Mouse (Mus musculus): ENCODE results near the gene Gm11099. TPM values are rescaled to one million over a fixed set of nuclear protein-coding genes. Genes with fewer than 3 reads are reported as not detected.
A peak's percentile ranks its signal among the peaks of the same experiment; 100 is the strongest.

Gene Gm11099
- not detected in 2 replicates for total RNA-seq (2021)
- long read RNA-seq, experiment 1, result 0 reads
- long read RNA-seq, experiment 2, result 0 reads

GRCm38 (mm10) chr2:58859134-58859533 lies at the start of gene Gm11099:
Gene Gm11099, plus strand, starts transcription at chr2:58859434.
- no peak for DNase-seq

DNA sequence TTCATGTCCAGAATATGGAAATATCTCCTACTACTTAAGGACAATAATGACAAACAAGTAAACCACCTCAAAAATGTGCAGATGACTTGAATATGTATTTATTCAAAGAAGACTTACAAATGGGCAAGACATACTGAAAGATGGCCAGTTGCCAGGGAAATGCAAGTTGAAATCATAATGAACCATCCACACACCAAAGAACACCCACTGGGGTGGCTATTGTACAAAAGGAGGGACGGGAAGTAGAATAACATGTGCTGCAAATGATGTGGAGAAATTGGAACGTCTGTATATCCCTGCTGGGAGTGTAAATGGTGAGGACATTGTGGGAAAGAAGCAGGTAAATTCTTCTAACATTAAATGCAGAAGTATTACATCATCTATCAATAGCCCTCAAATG lies 46.3 kb upstream of the Gm11099 start:
- DNase-seq, result no peak

DNA sequence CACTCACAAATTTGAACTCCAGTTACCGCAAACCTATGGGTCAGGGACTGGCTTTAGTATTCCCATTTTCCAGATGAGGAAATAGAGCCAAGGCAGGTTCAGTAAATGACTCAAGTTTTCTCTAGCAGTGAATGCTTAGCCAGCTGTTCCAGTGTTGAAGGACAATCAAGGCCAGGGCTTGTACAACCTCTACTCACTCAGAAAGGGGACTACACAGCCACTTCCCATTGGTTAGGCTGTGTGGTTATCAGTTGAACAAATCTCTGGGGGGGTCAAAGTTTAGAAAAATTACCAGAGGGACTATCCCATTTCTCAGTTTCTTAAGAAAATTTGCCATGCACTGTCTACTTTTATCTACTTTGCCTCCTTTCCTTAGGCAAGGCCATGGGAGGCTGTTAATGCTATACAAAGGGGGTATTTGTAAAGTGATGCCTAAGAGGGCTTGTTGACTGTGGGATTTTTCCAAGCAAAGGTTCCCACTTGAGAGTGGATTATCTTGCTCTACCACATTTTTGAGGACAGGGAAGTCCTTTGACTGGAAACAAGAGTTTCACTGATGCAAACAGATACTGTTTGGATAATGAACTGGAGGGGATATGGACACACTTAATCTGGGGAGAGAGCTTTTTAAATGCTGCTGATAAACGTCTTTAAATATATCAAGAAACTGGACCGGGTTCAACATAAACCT lies 30.2 kb upstream of the Gm11099 start:
- DNase-seq, result no peak

GRCm38 (mm10) chr2:58829981-58830742 lies 29.1 kb upstream of the Gm11099 start:
- peak; percentile 36 for DNase-seq

- DNase-seq, result no peak
Observed at GRCm38 (mm10) chr2:58832253-58832980, 26.8 kb upstream of the Gm11099 start.

DNA sequence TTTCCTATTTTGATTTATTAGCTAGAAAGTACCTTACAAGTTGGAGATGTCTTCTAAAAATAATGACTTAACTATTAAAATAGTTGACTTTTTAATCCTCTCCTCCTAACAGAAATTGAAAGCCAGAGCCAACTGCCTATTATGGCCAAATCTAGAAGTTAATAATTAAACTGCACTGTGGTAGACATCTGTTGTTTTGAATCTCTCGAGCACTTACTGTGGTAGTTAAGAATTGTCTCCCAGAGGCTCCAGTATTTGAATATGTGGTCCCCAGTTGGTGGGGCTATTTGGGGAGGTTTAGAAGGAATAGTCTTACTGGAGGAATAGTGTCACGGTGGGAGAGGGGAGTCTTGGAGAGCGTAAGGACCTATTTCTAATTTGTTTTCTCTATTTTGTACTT lies 18.2 kb upstream of the Gm11099 start:
- DNase-seq, result no peak

GRCm38 (mm10) chr2:58842443-58842842 lies 16.8 kb upstream of the Gm11099 start:
- DNase-seq, result no peak

DNA sequence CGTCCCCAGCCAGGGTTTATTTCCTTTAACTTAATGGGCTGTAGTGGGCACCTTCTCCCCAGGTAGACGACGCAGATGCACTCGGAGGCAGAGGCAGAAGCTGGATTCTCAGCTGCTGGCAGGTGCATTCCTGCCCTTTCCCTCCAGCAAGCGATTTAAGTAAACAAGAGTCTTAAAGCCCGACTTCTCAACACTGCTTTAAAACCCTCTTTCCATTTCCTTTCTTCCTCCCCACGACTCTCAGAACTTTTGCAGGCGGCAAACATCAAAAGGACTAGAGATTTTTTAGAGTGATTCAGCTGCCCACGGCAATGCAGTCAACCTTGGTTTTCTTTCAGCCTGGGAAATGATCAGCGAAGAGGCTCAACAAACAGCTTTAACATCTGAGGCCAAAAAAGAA lies 14.7 kb upstream of the Gm11099 start:
- DNase-seq, result peak; percentile 52

GRCm38 (mm10) chr2:58879876-58880275 lies 20.6 kb downstream of the Gm11099 start:
- no peak for DNase-seq

- no peak for DNase-seq
Observed at GRCm38 (mm10) chr2:58905057-58905456, 45.8 kb downstream of the Gm11099 start.

- DNase-seq, result peak; percentile 5
Observed at GRCm38 (mm10) chr2:58906814-58907516, 47.7 kb downstream of the Gm11099 start.

DNA sequence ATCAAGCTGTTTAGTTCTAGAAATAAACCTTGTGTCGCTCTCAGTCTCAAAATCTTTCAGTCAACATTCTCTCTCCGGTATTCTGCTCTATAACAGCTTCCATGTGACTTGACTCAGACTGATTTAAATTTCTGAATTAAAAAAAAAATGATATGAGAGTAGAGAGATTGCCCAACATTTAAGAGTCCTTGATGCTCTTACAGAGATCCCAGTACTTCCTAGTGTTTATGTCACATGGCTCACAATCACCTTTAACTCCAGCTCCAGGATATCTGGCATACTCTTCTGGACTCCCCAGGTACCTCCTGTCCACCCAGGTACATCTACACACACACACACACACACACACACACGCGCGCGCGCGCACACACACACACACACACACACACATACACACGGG lies 53.1 kb downstream of the Gm11099 start:
- no peak for DNase-seq

DNA sequence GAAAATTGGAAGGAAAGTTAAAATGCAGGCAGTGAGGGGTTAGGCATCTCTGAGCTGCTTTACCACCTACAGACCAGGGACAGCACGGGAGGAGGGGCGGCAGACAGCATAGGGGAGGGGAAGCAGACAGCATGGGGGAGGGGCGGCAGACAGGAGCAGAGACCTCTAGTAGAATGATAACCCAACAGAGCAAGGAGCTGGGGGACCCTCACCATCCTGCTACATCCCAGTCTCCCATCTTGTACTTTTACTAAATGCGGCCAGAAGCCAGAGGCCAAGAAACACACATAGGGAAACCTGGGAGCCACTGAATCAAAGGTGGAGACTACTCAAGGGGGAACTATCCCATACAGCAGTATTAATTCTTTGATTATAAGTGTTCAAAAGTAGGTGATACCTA lies 59.1 kb downstream of the Gm11099 start:
- DNase-seq, result no peak

- DNase-seq, result no peak
Observed at GRCm38 (mm10) chr2:58925551-58925950, 66.3 kb downstream of the Gm11099 start.

- no peak for DNase-seq
Observed at GRCm38 (mm10) chr2:58941361-58941760, 82.1 kb downstream of the Gm11099 start.

DNA sequence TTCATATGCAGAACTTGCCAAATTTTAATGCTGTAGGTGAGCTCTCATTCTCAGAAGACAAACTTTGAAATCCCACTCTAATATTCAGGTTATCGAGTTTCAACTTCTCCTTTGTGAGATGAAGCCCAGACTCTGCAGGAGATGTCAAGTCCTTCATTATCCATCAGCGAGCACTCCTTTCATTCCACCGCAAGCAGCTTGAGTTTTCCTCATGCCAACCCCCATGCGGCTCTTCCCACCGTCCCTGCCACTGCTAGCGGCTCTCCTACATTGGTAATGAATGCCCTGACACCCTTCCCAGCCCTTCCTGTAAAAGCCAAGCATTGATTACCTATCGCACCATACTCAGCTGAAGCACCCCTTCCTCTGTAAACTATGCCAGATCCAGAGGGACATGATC lies 89.6 kb downstream of the Gm11099 start:
- no peak for DNase-seq

- no peak for DNase-seq
Observed at GRCm38 (mm10) chr2:58952101-58952500, 92.9 kb downstream of the Gm11099 start.

GRCm38 (mm10) chr2:58956351-58956750 lies 97.1 kb downstream of the Gm11099 start:
- no peak for DNase-seq

DNA sequence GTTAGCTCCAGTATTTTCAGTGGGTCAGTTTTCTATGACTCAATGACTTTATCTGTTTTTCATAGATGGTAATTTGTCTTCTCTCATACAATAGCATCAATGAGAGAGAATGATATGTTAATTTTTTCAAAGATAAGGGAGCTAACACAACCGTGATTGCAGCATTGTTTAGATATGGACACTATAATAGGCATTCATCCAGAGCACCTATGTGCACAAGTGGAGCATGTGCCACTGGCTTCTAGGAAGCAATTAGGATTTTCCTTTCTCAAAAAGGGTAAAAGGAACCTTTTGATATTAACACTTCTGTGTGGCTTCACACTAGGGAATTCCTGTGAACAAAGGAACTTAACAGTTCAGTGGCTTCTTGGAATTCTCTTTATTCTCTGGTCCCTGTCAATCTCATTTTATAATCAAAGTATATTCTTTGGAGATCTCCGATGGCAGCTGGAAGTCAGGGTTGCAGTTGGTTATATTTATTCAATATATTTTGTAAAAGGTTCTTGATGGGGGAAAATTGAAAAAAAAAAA lies 97.6 kb downstream of the Gm11099 start:
- DNase-seq, result no peak

All from adrenal gland, postnatal 14 days (tissue).